11 mouse cellular contexts compared by ENCODE assay signal in genomic region chr8:11911639-11912450, GRCm38 (mm10).
A peak's percentile ranks its signal among the peaks of the same experiment; 100 is the strongest.
DNase-seq lines count a peak whose midpoint lies in the region; ATAC-seq and TF ChIP-seq lines count a peak whose summit lies in the region.
"Had no signal": no experiment of that assay in that cellular context is flagged by ENCODE, and none has a peak within 500 bp of the region (broad histone marks: within the 10 kb centered on the region; RNA-seq: fewer than 3 reads in every experiment).

No protein-coding gene starts in this region.

- no peak for TF ChIP-seq CTCF in lung, embryonic 14.5 days (IDR thresholded peaks at IDR 0.05; ENCODE audit: low read depth)
- no peak for TF ChIP-seq CTCF in midbrain, postnatal 0 days (IDR thresholded peaks at IDR 0.05)

- H3K36me3 ChIP-seq in forebrain, embryonic 16.5 days (ENCODE audit: control insufficient read depth, insufficient read depth): no peaks in the 10 kb centered on the region
- no peaks in the 10 kb centered on the region for H3K36me3 ChIP-seq in hindbrain, embryonic 13.5 days
- no peaks in the 10 kb centered on the region for H3K36me3 ChIP-seq in lung, embryonic 14.5 days (ENCODE audit: insufficient read depth)
- no peaks in the 10 kb centered on the region for H3K36me3 ChIP-seq in midbrain, postnatal 0 days (ENCODE audit: insufficient read depth, low read length)
- no peaks in the 10 kb centered on the region for H3K36me3 ChIP-seq in embryonic facial prominence, embryonic 10.5 days (replicated peaks)
- H3K36me3 ChIP-seq: liver, embryonic 13.5 days had no signal

- no peaks in the 10 kb centered on the region for H3K9me3 ChIP-seq in forebrain, embryonic 16.5 days (ENCODE audit: control insufficient read depth, low read length)
- no peaks in the 10 kb centered on the region for H3K9me3 ChIP-seq in hindbrain, embryonic 13.5 days
- no peaks in the 10 kb centered on the region for H3K9me3 ChIP-seq in lung, embryonic 14.5 days (ENCODE audit: low read depth, low read length)
- H3K9me3 ChIP-seq in midbrain, postnatal 0 days (ENCODE audit: low read length): no peaks in the 10 kb centered on the region
- no peaks in the 10 kb centered on the region for H3K9me3 ChIP-seq in embryonic facial prominence, embryonic 10.5 days
- H3K9me3 ChIP-seq: liver, embryonic 13.5 days had no signal

- H3K9ac ChIP-seq in forebrain, embryonic 16.5 days (replicated peaks; ENCODE audit: low read depth, low read length): 0 out of 2 replicates have a peak overlapping the region, but pooled peaks have one; percentile 26
- H3K9ac ChIP-seq in hindbrain, embryonic 13.5 days: peak overlapping the region; percentile 26; the same call in 1 of the 2 replicates
- H3K9ac ChIP-seq in lung, embryonic 14.5 days: no peak overlapping the region
- H3K9ac ChIP-seq in midbrain, postnatal 0 days (replicated peaks; ENCODE audit: low read length, poor library complexity, severe bottlenecking): no peak overlapping the region
- H3K9ac ChIP-seq: liver, embryonic 13.5 days had no signal

- H3K27me3 ChIP-seq in forebrain, embryonic 16.5 days (replicated peaks; ENCODE audit: control insufficient read depth, insufficient read depth, low read length): no peaks in the 10 kb centered on the region
- peaks cover 21% of the 10 kb centered on the region for H3K27me3 ChIP-seq in hindbrain, embryonic 13.5 days
- H3K27me3 ChIP-seq in lung, embryonic 14.5 days (ENCODE audit: insufficient read depth, low read length): no peaks in the 10 kb centered on the region
- 0 out of 2 replicates have a peak, but pooled peaks cover 8% of the 10 kb centered on the region for H3K27me3 ChIP-seq in midbrain, postnatal 0 days (ENCODE audit: insufficient read depth, low read length)
- H3K27me3 ChIP-seq in embryonic facial prominence, embryonic 10.5 days (replicated peaks; ENCODE audit: low read depth, poor library complexity, severe bottlenecking): peaks cover 27% of the 10 kb centered on the region
- H3K27me3 ChIP-seq: liver, embryonic 13.5 days had no signal

- ATAC-seq in forebrain, embryonic 16.5 days: peak; percentile 55
- no peak for ATAC-seq in hindbrain, embryonic 13.5 days (ENCODE audit: low FRiP score)
- peak; percentile 13; the same call in 1 of the 2 replicates for ATAC-seq in lung, embryonic 14.5 days (ENCODE audit: insufficient read depth)
- no peak for ATAC-seq in midbrain, postnatal 0 days (ENCODE audit: low FRiP score)
- no peak for ATAC-seq in megakaryocyte, adult 5-6 weeks (ENCODE audit: poor library complexity, severe bottlenecking)
- ATAC-seq: activated CD4-positive, CD25-positive, alpha-beta regulatory T cell, adult 4 months had no signal

- DNase-seq in lung, embryonic 14.5 days: peak; percentile 43
- DNase-seq in midbrain, postnatal 0 days (ENCODE audit: low spot score): no peak
- DNase-seq in thymus, postnatal 10 days (ENCODE audit: low spot score in 2 of 2): no peak
- no peak for DNase-seq in embryonic facial prominence, embryonic 10.5 days (ENCODE audit: low spot score)
- DNase-seq: embryo, embryonic 11 days; liver, embryonic 13.5 days; right cerebral cortex, postnatal 4 days had no signal

- no peak overlapping the region for H3K4me3 ChIP-seq in forebrain, embryonic 16.5 days (replicated peaks; ENCODE audit: low read length)
- no peak overlapping the region for H3K4me3 ChIP-seq in hindbrain, embryonic 13.5 days
- no peak overlapping the region for H3K4me3 ChIP-seq in lung, embryonic 14.5 days (ENCODE audit: low read depth, low read length)
- H3K4me3 ChIP-seq in midbrain, postnatal 0 days (ENCODE audit: low read depth, low read length): no peak overlapping the region
- no peak overlapping the region for H3K4me3 ChIP-seq in embryonic facial prominence, embryonic 10.5 days
- H3K4me3 ChIP-seq: liver, embryonic 13.5 days had no signal

- 49% methylated on average over 18 of the region's 18 CpGs for WGBS in forebrain, embryonic 16.5 days
- 40% methylated on average over 18 of the region's 18 CpGs for WGBS in hindbrain, embryonic 13.5 days
- 44% methylated on average over 18 of the region's 18 CpGs for WGBS in lung, embryonic 14.5 days
- 42% methylated on average over 18 of the region's 18 CpGs for WGBS in midbrain, postnatal 0 days
- WGBS in embryonic facial prominence, embryonic 10.5 days: 81% methylated on average over 18 of the region's 18 CpGs

- peak overlapping the region; percentile 72 for H3K27ac ChIP-seq in forebrain, embryonic 16.5 days (ENCODE audit: low read length)
- peak overlapping the region; percentile 8; the same call in 1 of the 2 replicates for H3K27ac ChIP-seq in hindbrain, embryonic 13.5 days
- H3K27ac ChIP-seq in lung, embryonic 14.5 days (ENCODE audit: low read depth): peak overlapping the region; percentile 24; the same call in 1 of the 2 replicates
- no peak overlapping the region for H3K27ac ChIP-seq in midbrain, postnatal 0 days (ENCODE audit: low read depth, low read length)
- no peak overlapping the region for H3K27ac ChIP-seq in embryonic facial prominence, embryonic 10.5 days (replicated peaks)
- H3K27ac ChIP-seq: liver, embryonic 13.5 days had no signal

- peaks cover 35% of the 10 kb centered on the region for H3K4me1 ChIP-seq in forebrain, embryonic 16.5 days (replicated peaks; ENCODE audit: control insufficient read depth, insufficient read depth, low read length)
- H3K4me1 ChIP-seq in hindbrain, embryonic 13.5 days (replicated peaks): peaks cover 52% of the 10 kb centered on the region
- 0 out of 2 replicates have a peak, but pooled peaks cover 6% of the 10 kb centered on the region for H3K4me1 ChIP-seq in lung, embryonic 14.5 days (ENCODE audit: insufficient read depth)
- H3K4me1 ChIP-seq in midbrain, postnatal 0 days (ENCODE audit: insufficient read depth, low read length): peaks cover 12% of the 10 kb centered on the region
- H3K4me1 ChIP-seq in embryonic facial prominence, embryonic 10.5 days: peaks cover 38% of the 10 kb centered on the region
- H3K4me1 ChIP-seq: liver, embryonic 13.5 days had no signal

- peak overlapping the region; percentile 47; the same call in 1 of the 2 replicates for H3K4me2 ChIP-seq in forebrain, embryonic 16.5 days (ENCODE audit: low read length)
- H3K4me2 ChIP-seq in hindbrain, embryonic 13.5 days: peak overlapping the region; percentile 32
- H3K4me2 ChIP-seq in lung, embryonic 14.5 days: peak overlapping the region; percentile 12; the same call in 1 of the 2 replicates
- H3K4me2 ChIP-seq in midbrain, postnatal 0 days (ENCODE audit: low read depth, low read length, poor library complexity, severe bottlenecking): peak overlapping the region; percentile 22; the same call in 1 of the 2 replicates
- H3K4me2 ChIP-seq: liver, embryonic 13.5 days had no signal

Comparison
In these comparisons a context has a peak if more than half of its experiments do, and no peak if none do; other contexts are left out.
1. ATAC-seq: peak in forebrain, embryonic 16.5 days (single experiment) and lung, embryonic 14.5 days (single experiment); none in hindbrain, embryonic 13.5 days (single experiment), midbrain, postnatal 0 days (single experiment) and megakaryocyte, adult 5-6 weeks (single experiment).
2. H3K27ac ChIP-seq: peak in forebrain, embryonic 16.5 days (single experiment), hindbrain, embryonic 13.5 days (single experiment) and lung, embryonic 14.5 days (single experiment); none in midbrain, postnatal 0 days (single experiment) and embryonic facial prominence, embryonic 10.5 days (single experiment).
3. H3K9ac ChIP-seq: peak in forebrain, embryonic 16.5 days (single experiment) and hindbrain, embryonic 13.5 days (single experiment); none in lung, embryonic 14.5 days (single experiment) and midbrain, postnatal 0 days (single experiment).
4. Peak in every context shown above with its lines, with median percentiles within 50 percentile points of each other: H3K4me2 ChIP-seq.